Mouse (Mus musculus) thymus, postnatal 36 days (tissue): ENCODE results near the gene Krtdap.
A peak's percentile ranks its signal among the peaks of the same experiment; 100 is the strongest.
"Not testable (repeated sequence)": the region's sequence is repeated elsewhere in the genome, so short reads cannot be mapped to it uniquely, and the experiment has no call there.

Source experiments
- DNase-seq, 2 experiments: peaks; one replicate each; pipeline ENCODE4 v3.0.0; 2022; ENCODE audit warnings: mixed read lengths in 2 of 2

Gene Krtdap

DNA sequence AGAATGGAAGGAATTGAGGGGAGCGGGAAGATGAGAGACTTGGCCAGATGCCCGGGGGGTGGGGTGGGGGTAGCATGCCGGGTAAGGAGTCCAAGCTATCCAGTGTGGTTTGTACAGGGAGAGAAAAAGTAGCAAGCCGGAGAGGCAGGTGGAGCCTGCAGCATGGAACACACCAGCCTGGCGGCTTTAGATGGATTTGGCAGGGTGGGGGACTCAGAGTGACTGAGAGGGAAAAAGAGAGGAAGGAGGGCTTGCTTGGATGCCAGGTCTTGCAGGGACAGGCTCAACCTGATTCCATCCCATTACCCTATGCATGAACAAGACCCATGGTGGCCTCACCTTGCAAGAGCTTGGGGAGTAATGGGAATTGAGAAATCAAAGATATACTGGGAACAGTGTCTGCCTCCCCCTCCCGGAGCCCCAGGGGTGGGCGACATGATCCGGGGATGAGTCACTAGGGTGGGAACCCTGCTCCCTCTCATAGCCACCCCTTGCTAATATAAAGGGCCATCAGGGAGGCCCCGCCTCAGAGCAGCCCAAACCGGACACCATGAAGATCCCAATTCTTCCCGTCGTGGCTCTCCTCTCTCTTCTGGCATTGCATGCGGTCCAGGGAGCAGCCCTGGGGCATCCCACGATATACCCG, at the start of gene Krtdap:
Krtdap (plus strand) TSS at position 520 of the 646 bp plus-strand sequence.
- DNase-seq, result no peak

DNA sequence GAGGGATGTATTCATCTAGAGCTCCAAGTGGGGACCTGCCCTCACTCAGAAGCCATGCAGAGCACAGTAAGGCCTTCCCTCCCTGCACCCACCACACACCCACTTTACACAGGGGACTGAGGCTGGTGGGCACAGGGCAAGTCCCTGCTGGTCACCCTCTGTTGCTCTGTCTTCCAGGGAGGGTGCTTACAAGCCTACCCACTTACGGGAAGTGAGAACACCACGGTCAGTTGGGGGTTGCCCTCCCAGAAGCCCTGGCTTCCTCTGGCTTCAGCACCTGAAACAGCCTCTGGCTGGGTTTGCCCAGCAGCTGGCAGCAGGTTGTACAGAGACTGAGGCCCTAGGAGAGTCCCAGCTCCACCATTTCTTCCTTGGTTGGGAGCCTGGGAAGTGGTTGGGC, 45.1 kb upstream of the Krtdap start:
- not testable (repeated sequence) for DNase-seq

DNA sequence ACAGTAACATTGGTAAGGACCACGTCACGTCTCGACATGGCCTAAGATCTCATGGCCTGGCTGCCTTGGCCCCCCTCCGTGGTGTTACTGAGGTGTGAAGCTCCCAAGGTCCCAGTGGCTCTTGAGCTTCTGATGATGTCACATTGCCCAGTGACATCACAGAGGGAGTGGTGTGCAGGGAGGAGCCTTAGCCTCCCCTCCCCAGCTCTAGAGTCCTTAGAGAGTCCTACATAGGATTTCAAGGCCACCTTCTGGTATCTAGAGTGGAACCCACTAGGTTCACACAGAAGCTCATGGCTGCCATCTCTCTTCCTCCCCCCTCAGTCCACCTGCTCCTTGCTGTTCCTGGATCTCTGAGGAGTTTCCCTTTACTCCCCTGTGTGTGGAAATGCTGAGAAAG, 44.1 kb upstream of the Krtdap start, which contains the start of gene Gapdhs:
Gapdhs (minus strand) TSS at position 65 of the 400 bp plus-strand sequence.
- DNase-seq, result not testable (repeated sequence)

DNA sequence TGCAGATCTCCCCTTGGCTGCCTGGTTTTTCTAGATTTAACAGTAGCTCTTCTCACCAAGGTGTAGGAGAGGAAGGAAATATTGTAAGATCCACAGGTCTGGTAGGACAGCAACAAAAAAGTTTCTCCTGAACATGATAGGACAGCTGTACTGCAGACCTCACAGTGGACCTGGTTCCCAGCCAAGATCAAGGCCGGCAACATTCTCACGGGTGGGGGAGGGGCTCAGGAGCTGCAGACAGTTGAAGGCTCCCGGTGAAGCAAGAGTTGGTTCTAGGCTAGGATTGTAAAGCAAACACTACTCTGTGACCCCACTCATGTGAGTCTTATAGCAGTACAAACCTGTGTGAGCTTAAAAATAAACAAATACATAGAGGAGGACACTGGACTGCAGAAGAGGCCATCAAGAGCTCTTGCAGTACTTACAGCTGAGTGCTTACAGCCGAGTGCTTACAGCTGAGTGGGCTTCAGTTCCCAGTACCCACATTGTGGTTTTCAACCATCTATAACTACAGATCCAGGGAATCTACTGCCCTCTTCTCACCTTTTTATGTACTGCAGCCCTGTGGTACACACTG, 43.6 kb upstream of the Krtdap start:
- no peak for DNase-seq

DNA sequence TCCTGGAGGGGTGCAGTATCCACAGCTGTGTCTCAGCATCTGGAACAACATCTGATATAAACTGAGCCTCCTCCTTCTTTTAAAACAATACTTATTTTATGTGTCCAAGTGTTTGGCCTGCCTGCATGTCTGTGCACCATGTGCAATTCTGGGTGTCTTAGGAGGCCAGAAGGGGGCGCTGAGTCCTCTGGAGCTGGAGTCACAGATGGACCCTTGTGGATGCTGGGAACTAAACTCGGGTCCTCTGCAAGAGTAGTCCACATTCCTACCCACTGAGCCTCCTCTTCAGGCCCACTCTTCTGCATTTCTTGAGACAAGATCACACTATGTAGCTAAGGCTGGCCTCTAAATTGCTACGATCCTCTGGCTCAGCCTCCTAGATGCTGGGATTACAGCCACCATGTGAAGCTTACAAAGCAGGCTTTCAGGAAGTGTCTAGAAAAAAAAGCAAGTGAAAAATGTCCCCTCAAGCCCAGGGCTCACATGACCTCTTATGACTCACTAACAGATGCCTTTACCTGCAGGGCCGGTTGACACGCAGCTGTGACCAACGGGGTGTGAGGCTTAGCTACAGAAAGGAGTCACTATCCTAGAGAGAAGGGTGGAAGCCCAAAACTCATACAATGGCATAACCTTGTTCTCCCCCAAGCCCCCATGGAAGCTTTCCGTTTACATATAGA, 40.0 kb upstream of the Krtdap start:
- DNase-seq, result no peak

DNA sequence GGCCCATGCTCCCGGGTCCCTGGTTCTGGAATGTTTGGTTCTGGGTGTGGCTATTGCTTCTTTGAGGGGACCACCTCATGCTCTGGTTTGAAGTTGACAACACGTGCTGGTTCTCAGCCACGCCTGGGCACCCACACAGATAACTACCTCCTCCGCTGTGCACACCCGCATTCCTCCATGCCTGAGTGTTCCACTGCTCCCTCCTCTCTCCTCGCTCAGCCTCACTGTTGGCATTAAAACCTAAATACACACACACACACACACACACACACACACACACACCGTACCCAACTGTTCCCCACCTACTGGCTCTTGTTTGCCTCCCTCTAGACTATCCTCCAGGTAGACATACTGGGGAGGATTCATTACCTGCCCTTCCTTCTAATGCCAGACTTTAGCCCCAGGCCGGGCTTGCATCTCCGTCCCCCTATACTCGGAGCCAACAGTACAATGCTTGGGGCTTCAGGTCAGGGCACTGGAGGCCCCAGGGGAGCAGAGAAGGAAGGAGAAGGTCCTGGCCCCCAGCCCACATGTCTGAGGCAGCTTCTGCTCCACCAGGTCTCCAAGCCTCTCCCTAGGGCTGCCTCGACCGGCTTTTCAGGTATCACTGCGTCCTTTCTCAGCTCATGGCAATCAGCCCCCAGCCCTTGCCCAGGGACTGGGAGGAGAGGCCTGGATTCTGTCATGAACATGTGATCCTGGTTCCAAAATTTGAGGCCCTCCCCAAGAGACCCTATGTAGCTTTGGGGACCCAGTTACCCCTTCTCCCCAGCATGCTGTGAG, 37.7 kb upstream of the Krtdap start:
- no peak for DNase-seq

DNA sequence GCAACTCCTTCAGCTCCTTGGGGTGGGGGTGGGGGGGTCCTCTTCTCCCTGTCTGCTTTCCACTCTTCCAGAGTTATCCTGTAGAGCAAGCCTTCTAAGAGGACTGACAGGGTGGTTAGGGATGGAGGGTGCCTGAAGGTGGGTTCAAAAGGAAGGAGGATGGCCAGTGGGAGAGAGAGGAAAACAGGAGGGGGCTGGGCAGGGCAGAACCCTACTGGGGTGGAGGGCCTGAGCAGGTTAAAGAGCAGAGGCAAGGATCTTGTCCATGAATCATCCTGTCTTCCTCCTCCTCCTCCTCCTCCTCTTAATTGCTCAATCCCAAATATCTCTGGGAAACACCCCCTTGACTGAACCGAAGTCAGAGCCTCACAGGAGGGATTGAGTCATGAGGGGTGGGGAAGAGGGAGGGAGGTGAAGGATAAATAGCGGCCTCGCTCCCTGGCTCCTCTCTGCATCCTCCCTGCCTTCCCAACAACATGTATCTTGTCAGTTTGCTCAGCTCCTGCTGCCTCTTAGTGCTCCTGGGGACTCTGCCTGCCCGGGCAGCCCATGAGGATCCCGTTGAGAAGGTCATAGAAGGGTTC, 36.5 kb upstream of the Krtdap start, which contains the start of gene Sbsn:
Sbsn (plus strand) TSS at position 386 of the 584 bp plus-strand sequence.
- no peak for DNase-seq

DNA sequence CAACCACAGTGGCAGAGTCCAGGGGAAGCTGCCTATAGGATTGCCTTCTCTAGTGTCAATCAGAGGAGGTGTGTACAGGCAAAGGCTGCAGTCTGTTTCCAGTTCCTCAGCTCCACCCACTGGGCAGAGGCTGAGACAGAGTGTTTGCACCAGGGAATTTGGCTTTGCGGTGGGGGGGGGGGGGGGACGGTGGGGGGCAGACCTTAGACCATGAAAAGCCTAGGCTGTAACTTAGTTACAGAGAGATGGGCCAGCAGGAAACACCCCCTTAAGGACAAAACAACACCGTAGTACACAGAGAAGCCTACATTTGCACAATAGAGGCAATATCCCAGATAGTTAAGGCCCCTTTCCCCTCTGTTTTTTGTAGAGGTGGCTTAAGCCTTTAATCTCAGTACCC, 30.7 kb upstream of the Krtdap start:
- no peak for DNase-seq

DNA sequence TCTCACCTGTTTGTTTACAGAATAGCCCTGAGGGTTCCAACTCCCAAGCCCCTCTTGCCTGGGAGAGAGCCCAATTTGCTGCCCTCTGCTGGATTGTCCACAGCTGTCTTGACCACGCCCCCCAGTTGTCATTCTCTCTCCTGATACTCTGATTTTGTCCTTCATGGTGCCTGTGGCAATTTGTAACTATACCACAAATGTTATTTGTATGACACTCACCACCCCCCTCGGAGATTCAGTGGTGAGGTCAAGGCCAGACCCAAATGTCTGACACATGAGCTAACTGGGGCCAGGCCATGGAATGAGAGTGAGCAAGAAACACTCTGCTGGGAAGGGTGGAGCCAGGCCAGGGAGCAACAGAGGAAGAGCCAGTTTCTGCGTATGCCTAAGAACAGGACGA, 28.8 kb upstream of the Krtdap start:
- no peak for DNase-seq

DNA sequence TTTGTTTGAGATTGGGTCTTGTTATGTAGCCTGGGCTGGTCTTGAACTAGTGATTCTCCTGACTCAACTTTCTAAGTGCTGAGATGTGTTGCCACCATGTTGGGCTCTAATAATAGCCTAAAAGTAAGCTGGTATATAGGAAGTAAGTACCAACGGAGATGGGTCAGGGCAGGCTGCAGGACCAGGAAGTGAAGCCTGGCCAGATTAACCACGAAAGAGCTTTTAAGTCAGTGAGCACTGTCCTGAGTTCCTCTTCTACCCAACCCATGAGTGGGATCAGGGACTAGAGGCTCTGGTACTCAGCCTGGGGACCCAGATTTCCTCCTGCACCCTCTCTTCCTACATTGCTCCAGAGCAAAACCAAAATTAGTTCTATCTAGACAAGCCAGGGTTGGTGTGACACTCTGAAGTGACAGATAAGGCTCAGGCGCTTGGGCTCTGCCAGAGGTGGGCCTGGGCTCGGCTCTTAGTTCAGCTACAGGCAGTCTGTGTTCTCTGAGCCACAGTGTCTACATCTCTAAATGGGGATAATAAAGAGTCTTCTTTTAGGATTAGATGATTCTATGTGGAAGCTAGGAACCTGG, 25.8 kb upstream of the Krtdap start:
- no peak for DNase-seq

DNA sequence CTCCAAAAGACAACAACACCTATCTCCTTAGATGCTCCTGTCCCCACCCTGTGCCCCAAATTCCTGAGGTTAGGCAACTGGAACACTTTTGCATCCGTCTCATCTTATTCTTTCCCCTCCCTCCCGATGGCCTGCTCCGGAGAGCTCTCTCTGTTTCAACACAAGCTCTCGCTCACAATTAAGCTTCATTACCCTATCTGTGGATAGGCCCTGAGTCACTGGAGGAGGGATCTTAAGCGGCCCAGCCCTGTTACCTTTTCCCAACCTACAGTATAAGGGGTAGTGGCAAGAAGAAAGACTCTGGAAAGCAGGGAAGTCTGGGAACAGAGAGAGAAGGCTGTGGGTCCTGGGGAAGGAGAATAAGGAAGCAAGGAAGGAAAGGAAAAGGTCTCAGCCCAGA, 24.2 kb upstream of the Krtdap start, which contains the start of gene Dmkn:
Dmkn (plus strand) TSS at position 301 of the 400 bp plus-strand sequence.
- DNase-seq, result no peak

DNA sequence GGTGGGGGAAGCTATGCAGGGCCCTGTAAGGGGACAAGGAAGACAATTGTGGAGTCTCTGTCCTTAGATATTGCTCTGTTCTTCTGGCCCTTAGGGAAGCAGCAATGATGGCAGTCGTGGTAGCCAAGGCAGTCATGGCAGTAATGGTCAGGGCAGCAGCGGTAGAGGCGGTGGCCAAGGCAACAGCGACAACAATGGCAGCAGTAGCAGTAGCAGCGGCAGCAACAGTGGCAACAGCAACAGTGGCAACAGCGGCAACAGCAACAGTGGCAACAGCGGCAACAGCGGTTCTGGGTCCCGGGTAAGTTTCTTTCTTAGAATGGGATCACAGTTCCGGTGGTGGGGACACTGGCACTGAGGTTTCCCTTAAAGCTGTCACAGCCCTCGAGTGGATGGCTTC, 22.5 kb upstream of the Krtdap start:
- DNase-seq, result no peak

DNA sequence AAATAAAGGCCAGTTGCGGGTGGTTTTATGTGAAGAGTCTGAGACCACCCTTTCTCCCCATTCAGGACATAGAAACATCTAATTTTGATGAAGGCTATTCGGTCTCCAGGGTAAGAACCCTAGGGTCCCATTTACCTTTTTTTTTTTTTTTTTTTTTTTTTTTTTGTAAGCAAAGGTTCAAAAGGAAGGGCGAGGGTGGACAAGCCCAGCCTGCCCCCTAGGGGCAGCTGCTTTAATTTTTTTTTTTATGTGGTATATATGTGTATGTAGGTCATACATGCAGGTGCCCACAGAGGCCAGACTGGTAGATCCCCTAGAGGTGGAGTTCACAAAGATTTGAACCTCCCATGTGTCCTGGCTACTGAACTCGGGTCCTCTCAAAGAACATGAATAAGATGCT, 21.3 kb upstream of the Krtdap start:
- DNase-seq, result no peak

DNA sequence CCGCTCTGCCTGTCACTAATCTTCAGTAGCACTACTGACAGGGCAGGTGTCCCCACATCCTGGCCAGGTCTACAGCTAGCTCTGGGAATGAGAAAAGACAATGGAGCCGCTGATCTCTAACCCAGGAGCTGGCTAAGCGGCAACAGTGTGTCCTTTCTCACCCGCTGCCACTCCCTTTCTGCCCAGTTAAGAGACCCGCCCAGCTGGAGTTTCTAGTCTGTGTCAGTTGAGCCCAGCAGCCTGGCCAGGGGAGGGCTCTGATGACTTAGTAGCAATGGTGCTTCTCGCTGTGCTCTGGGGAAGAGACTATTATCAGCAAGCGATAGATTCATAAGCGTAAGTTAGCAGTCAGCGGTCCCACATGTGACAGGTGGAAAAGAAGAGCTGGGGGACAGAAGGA, 18.5 kb upstream of the Krtdap start:
- no peak for DNase-seq

DNA sequence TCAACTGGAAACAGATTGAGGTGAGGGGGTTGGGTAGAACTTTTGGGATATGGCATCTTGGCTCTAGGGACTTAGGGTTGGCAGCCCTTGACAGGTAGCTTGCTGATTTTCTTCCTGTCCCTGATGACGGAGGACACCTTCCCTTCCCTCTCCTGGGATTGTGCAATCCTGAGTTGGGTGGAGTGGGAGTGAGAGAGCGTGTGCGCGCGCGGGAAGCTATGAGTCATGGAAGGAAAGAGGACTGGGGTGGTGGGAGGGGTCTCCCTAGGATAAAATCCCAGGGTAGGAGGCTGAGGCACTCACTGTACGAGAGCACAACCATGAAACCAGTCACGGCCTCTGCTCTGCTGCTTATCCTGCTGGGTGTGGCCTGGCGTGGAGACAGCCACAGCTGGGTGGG, 11.6 kb upstream of the Krtdap start:
- no peak for DNase-seq

DNA sequence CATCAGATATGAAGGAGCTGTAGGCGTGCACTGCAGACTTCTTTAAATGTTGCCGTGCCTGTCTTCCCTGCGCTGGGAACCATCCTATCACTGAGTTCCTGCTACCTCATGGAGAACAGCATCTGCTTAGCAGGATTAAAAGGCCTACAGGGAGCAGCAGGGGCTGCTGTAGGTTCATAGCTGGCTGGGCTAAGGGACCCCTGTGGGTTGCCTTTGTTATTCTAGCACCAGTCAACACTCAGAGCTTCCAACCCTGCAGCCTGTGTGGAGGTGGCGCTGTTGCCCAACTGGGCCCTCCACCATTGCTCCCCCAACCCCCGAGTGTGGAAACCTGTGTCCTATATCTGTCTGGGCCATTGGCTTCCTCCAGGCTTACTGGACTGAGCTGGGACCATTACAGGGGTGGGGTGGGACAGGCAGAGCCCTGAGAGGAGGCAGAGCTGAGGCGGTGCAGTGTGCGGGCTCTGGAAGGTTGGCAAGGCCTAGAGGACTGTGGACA, 10.6 kb upstream of the Krtdap start:
- no peak for DNase-seq

DNA sequence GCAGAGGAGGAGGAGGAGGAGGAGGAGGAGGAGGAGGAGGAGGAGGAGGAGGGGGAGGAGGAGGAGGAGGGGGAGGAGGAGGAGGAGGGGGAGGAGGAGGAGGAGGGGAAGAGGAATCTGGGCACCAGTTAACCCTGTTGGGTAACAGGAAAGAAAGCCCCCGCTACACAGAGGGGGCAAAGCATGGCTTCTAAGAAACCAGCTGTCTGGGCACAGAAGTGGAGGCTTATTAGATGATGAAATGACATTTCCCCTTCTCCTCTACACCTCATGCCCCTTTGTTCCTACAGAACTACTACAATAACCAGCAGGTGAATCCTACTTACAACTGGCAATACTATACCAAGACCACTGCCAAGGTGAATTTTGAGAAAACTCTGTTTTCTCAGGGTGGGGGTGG, 9.8 kb upstream of the Krtdap start:
- DNase-seq, result no peak

DNA sequence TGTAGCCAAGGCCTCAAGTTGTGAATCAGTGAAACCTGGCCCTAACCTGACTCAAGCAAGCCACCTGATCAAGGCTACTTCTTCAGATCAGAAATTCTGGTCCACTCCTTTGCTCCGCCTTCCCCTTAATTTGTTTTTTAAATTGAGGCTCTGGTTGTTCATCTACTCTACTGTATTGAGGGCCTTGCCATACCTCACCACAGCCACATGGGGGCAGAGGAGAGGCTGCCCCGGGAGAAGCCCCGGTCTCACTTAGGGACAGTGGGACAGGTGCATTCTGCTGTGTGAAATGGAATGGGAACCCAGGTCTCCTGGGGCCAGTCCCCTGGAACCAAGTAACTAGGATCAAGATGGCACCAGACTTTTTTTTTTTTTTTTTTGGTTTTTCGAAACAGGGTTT, 5.9 kb upstream of the Krtdap start:
- peak; percentile 19 to 21 for DNase-seq

DNA sequence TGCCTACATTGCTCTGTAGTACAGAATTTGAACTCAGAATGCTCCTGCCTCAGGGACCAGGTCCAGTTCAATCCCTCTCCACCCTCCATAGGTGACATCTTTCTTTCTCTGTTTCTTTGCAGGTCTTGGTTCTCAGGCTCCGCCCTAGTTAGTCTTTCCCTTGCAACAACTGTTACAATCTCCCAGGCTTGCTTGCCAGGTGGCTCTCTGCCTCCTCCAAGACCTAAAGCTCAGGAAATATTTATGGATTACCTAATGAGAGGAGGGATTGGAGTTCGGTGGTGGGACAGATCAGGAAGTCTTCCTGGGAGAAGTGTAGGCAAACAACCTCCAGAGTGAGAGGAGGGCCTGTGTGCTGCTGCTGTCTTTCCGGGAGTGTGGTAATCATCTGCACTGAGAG, 5.0 kb upstream of the Krtdap start:
- no peak for DNase-seq

DNA sequence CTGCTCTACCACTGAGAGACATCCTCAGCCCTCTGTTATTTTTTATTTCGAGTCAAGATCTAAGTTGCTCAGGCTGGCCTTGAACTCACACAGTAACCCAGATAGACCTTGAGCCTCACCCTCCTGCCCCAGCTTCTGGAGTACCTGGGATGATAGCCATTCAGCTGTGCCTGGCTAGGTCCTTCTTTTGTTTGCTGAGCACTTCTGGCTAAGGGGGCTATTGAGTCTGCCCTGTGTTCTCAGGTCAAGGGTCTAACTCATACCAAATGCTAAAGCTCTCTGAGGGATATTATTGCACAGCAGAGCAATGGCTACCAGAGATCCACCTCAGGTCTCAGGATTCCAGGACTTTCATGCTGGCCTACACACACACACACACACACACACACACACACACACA, 2.5 kb upstream of the Krtdap start:
- DNase-seq, result no peak

DNA sequence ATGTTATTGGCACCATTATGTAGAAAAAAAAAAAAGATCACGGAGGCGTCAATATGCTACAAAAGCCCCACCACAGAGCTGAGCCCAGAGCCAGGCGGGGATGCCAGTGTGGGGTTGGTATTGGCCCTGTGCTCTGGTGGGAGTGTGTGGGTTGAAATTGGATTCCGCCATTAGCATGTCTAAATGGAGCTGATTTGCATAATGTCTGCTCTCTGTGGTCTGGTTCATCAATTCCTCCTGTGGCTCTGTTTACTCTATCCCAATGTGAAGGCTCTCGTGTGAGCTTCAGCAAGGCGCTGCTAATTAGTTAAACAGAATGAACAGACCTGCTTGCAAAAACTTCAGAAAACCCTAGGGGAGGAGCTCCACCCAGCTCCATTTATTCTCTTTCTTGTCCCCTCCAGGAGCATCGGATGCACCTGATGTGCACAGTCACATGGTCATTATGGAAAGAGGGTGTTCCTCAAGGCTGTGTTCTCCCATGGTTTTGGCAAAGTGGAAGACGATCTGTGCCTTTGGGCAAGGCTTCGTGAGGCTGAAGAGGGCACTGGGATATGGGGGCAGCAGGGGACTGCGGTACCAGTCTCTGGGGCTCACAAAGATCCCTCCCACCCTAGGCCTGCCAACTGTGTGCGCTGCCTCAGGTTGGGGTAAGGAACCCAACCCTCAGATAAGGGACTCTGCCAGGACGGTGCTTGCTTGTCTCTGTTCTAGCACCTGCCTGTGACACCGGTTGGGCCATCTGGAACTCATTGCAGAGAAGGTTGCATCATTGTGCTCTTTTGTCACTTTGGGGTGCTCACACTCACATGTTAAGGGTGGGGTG, 1.8 kb upstream of the Krtdap start:
- no peak for DNase-seq
